In the genomic region with DNA sequence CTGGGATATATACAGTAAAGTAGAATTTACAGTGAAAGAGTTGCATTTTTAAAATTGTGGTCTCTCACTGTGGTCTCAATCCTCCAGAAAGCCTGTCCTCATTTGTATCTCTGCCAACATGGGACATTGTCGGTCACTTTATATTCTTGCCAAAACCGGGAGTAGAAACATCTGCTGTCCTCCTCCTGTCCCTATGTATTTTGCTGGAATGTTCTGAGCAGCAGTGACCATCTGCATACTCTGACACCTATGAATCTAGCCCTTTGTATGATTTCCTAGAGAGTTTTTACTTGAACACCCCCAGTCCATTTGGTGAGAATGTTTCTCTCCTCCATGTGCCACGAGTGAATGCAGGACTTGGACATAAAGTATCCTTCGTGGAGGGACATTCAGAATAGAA, we compare ENCODE assay signal across 19 mouse cellular contexts.
"Had no signal": no experiment of that assay in that cellular context is flagged by ENCODE, and none has a peak within 500 bp of the region (broad histone marks: within the 10 kb centered on the region; RNA-seq: fewer than 3 reads in every experiment).

No protein-coding gene starts in this region.

- H3K4me3 ChIP-seq: intestine, embryonic 15.5 days; left cerebral cortex, adult 2 months; liver, embryonic 13.5 days; megakaryocyte, embryonic 14.5 days; midbrain, embryonic 10.5 days; midbrain, embryonic 13.5 days; myocyte; neural tube, embryonic 13.5 days; stomach, embryonic 15.5 days had no signal

- ATAC-seq: intestine, embryonic 15.5 days; midbrain, embryonic 13.5 days; midbrain, embryonic 16.5 days had no signal

- H3K27me3 ChIP-seq: intestine, embryonic 15.5 days; liver, embryonic 13.5 days; megakaryocyte, embryonic 14.5 days; midbrain, embryonic 13.5 days; neural tube, embryonic 13.5 days; stomach, embryonic 15.5 days had no signal

- H3K9me3 ChIP-seq: intestine, embryonic 15.5 days; liver, embryonic 13.5 days; megakaryocyte, embryonic 14.5 days; midbrain, embryonic 10.5 days; midbrain, embryonic 13.5 days; neural tube, embryonic 13.5 days; stomach, embryonic 15.5 days had no signal

- H3K27ac ChIP-seq: intestine, embryonic 15.5 days; left cerebral cortex, adult 2 months; liver, embryonic 13.5 days; midbrain, embryonic 10.5 days; midbrain, embryonic 13.5 days; neural tube, embryonic 13.5 days; stomach, embryonic 15.5 days had no signal

- DNase-seq: kidney, adult 11 months; kidney, adult 9 months; kidney, postnatal 36 days; layer of hippocampus, postnatal 36 days; liver, embryonic 13.5 days; lung, adult 2 months; retina, postnatal 1 day; right cerebral cortex, postnatal 25 days; spleen, adult 18-20 months; thymus, postnatal 25 days had no signal

- H3K4me1 ChIP-seq: intestine, embryonic 15.5 days; liver, embryonic 13.5 days; megakaryocyte, embryonic 14.5 days; midbrain, embryonic 13.5 days; neural tube, embryonic 13.5 days; stomach, embryonic 15.5 days had no signal

- H3K36me3 ChIP-seq: intestine, embryonic 15.5 days; liver, embryonic 13.5 days; midbrain, embryonic 10.5 days; midbrain, embryonic 13.5 days; neural tube, embryonic 13.5 days; stomach, embryonic 15.5 days had no signal

- H3K4me2 ChIP-seq: intestine, embryonic 15.5 days; liver, embryonic 13.5 days; midbrain, embryonic 13.5 days; neural tube, embryonic 13.5 days; stomach, embryonic 15.5 days had no signal

- H3K9ac ChIP-seq: intestine, embryonic 15.5 days; liver, embryonic 13.5 days; midbrain, embryonic 13.5 days; neural tube, embryonic 13.5 days; stomach, embryonic 15.5 days had no signal
